Mouse (Mus musculus): ENCODE results near the gene Ftsj3. TPM values are rescaled to one million over a fixed set of nuclear protein-coding genes. Genes with fewer than 3 reads are reported as not detected.

The Ftsj3 gene
- polyA plus RNA-seq, 1 experiment = 7.3 TPM

DNA sequence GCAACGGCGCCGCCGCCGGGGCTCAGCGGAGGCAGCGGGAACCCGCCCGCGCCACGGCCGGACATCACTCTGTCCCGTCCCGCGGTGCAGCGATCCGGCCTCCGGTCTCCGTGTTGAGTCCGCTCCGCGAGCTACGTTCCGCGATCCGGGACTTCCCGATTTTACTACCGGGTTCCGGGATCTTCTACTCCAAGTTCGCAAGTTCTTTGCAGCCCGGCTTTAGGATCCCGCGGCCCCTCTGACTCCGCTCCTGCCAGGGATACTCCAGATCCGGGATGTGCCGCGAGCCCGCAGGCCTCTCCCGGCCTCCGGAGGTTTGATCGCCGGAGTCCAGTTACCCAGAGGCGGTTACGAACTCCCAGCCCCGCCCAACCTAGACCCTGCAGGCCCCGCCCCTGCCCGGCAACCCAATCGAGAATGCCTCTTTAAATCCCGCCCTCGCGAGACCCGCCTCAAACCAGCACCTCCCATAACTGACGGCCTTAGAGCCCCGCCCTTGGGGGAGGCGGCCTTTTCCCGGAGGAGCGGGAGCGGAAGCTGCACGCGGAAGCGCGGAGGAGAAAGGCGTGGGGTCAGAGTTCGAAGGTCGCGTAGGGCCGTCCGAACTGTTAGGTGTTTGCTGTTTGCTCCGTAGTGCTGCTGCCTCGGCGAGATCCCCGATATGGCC lies 16.9 kb upstream of the Ftsj3 start, which contains the start of gene Smarcd2:
Gene Smarcd2, minus strand, starts transcription at position 329 of the 667 bp plus-strand sequence.
- no peak for TF ChIP-seq GATA1 (IDR thresholded peaks at IDR 0.05; ENCODE audit: low read length)

- TF ChIP-seq GATA1 (IDR thresholded peaks at IDR 0.05; ENCODE audit: low read length) = no peak
Observed at GRCm38 (mm10) chr11:106271794-106272643, 16.1 kb upstream of the Ftsj3 start.

DNA sequence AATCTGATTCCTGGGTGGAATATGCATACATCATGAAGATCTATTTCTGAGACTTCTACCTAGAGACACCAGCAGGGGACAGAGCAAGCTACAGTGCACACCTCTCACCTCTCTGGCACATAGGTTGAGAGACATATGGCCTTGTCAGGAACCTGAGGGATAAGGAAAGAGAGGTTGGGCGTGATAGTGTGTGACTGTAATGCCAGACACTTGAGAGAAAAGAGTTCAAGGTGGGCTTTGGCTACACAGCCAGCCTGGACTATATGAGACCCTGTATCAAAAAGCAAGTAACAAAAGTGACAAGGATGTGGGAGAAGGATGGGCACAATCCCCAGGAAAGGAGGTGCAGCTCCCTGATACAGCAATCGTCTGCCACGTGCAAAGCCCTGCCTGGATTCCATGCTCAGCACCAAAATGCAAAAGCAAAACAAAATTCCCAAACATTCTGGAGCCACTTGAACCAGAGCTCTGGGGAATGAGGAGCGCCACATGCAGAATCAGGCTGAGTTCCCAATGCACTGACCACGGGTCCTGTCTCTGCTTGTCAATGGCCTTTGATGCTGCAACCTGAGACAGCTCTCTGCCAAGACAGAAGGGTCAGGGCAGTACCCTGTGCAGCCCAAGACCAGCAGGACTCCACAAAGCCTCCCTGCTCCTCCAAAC lies 15.4 kb upstream of the Ftsj3 start:
- TF ChIP-seq GATA1 (IDR thresholded peaks at IDR 0.05; ENCODE audit: low read length) = no peak

DNA sequence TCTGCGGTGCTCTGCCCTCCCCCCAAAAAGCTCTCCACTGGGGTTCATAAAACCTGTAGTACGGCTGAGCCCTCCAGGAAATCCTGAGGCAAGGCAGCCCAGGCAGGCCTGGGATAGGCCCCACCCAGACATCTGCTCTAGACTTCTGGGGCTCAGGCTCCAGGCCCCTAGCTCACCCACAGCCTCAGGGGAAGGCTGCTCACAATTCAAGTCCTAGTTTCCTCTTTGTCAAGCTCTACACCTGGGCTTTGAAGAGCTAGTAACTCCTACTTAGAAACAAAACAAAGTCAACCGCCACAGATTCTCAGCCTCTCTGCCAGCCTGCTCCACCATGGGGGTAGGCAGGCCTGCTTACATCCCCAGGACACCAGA lies 13.2 kb upstream of the Ftsj3 start:
- TF ChIP-seq GATA1 (IDR thresholded peaks at IDR 0.05; ENCODE audit: low read length) = no peak

- no peak for TF ChIP-seq GATA1 (IDR thresholded peaks at IDR 0.05; ENCODE audit: low read length)
Observed at GRCm38 (mm10) chr11:106268326-106269059, 12.6 kb upstream of the Ftsj3 start.

- TF ChIP-seq GATA1 (IDR thresholded peaks at IDR 0.05; ENCODE audit: low read length) = no peak
Observed at GRCm38 (mm10) chr11:106267871-106268270, 12.0 kb upstream of the Ftsj3 start.

GRCm38 (mm10) chr11:106267311-106267852 lies 11.5 kb upstream of the Ftsj3 start:
- TF ChIP-seq GATA1 (IDR thresholded peaks at IDR 0.05; ENCODE audit: low read length) = no peak

DNA sequence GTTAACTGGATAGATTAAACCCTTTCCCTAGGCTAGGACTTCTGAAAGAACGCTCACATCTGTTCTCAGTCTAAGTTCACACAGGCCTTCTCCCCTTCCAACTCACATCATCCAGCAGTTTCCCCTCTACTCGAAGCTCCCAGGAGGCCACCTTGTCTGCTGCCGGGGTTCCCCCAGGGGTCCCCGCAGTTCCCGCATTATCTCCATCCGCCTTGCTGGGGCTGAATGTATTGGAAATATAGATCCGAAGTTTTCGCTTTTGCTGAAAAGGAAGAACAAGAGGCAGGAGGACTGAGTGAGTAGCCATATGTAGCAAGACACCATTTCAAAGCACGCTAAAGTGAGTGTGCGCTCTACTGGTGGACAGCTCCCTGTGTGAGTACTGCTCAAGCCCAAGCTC lies 10.6 kb upstream of the Ftsj3 start:
- no peak for TF ChIP-seq GATA1 (IDR thresholded peaks at IDR 0.05; ENCODE audit: low read length)

DNA sequence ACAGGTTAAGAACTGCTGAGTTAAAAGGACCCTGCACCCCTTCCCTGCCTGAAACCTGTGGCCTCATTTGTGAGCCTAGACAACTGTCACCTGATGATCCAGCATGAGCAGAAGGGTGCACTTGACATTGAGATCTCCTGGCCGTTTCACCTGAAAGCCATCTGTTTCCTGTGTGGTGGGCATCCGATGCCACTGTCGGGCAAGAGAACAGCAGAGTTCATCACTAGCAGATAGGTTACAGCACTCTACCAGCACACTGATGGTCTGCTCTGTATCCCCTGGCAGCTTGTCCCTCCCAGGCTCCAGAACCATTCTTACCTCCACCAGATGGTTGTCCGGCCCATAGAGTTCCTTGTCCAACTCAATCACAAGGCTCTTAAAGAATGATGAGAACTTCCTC lies 9.7 kb upstream of the Ftsj3 start:
- no peak for TF ChIP-seq GATA1 (IDR thresholded peaks at IDR 0.05; ENCODE audit: low read length)

DNA sequence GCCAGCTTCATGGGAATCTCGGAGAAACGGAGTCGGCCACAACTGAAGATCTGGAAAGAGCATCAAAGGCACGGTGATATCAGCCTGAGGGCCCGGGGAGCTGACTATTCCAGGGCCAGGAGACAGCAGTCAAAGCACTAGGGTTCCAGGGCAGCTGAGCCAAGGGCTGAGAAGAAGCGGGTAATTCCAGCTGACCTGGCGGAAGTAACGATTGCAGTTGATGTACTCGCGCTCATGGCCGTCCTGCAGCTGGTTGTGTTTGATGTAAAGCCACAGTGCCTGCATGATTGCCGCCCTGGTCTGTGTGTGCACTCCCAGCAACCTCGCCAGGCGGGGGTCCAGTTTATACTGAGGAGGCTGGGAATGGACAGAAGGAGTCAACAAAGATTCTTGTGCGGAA lies 9.1 kb upstream of the Ftsj3 start:
- no peak for TF ChIP-seq GATA1 (IDR thresholded peaks at IDR 0.05; ENCODE audit: low read length)

DNA sequence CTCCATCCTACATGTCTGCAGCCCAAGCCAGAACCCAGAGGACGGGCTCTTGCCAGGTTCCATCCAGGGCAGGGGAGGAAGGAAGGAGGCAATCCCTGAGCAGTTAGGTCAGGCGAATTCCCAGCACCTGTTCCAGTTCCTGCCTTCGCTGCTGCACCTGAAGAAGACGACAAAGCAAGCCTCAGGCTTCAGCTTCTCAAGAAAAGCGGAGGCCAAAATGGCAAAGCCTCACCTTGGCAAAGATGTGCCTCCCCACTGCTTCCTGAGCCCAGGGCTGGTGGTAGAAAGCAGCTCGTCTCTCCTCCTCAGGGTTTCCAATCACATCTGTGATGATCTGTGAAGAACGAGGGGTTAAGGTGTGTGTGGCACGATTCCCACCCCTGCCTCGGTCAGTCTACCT lies 8.1 kb upstream of the Ftsj3 start:
- no peak for TF ChIP-seq GATA1 (IDR thresholded peaks at IDR 0.05; ENCODE audit: low read length)

DNA sequence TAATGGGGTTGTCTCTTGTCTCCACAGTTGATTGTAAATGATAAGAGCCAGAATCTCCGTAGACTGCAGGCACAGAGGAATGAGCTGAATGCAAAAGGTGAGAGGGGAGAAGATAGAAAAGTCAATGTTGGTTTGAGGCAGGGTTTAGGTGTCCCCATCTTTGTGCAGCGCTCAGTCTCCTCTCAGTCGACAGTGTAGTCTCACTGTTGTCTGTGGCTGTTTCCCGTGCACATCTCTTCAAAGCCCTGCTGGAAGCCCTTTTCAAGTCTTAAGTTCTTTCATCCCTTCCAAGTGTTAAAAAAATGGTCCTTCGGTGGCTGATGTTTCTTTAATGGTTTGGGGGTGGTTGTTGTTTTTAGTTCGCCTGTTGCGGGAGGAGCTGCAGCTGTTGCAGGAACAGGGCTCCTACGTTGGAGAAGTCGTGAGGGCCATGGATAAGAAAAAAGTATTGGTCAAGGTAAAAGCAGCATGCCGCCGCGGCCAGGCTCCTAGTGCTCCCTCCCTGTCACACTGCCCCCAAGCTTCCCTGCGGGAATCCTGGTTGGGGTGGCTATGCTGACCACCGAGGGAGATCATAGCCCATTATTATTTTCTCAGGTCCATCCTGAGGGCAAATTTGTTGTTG lies 5.1 kb upstream of the Ftsj3 start:
- TF ChIP-seq GATA1 (IDR thresholded peaks at IDR 0.05; ENCODE audit: low read length) = no peak

GRCm38 (mm10) chr11:106256775-106257174 lies 896 bp upstream of the Ftsj3 start:
- TF ChIP-seq GATA1 (IDR thresholded peaks at IDR 0.05; ENCODE audit: low read length) = no peak

DNA sequence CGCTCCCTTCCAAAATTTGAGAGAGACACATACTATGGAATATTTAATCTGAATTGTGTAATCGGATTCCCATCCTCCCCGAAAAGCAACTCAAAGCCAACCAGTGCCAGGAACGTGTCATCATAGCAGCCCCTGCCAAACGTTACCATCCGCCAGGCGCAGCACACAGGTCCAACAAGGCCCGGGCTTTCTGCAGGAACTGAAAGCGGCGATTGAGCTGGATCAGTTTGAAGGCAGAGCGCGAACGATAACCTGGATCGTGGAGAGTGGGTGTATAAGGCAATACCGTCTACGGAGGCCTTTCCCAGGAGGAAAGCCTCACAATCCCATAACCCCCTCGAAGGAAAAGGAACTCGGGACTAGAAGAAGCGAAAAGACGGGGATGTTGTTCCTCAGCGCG lies 705 bp downstream of the Ftsj3 start:
- TF ChIP-seq GATA1 (IDR thresholded peaks at IDR 0.05; ENCODE audit: low read length) = no peak

GRCm38 (mm10) chr11:106254767-106255166 lies 1.1 kb downstream of the Ftsj3 start:
- TF ChIP-seq GATA1 (IDR thresholded peaks at IDR 0.05; ENCODE audit: low read length) = no peak
